Mouse (Mus musculus) kidney, embryonic 14.5 days (tissue): ENCODE measurements around the gene Zfp770. TPM values are rescaled to one million over a fixed set of nuclear protein-coding genes. Genes with fewer than 3 reads are reported as not detected.
"Not testable (repeated sequence)": the region's sequence is repeated elsewhere in the genome, so short reads cannot be mapped to it uniquely, and the experiment has no call there.

Experiments used
- ATAC-seq: fragments of 200-750 bp; cut with Nextera tagmentation; 2 replicates; pipeline ENCODE4 v1.8.0; 2017; ENCODE audit warnings: moderate number of reproducible peaks, mild to moderate bottlenecking, moderate TSS enrichment, moderate library complexity; ENCODE audit not compliant: low FRiP score, low TSS enrichment
- H3K27ac ChIP-seq: fragments of 300-500 bp; sonication (generic); 2 replicates; pipeline ENCODE4 v1.5.1; 2014; ENCODE audit warnings: low read depth, mild to moderate bottlenecking, low read length, moderate library complexity, mixed read lengths
- H3K27me3 ChIP-seq: fragments of 300-500 bp; sonication (generic); 2 replicates; pipeline ENCODE4 v1.6.1; 2014; ENCODE audit warnings: mild to moderate bottlenecking, low read length; ENCODE audit not compliant: control insufficient read depth, insufficient read depth
- H3K36me3 ChIP-seq: fragments of 300-500 bp; sonication (generic); 2 replicates; pipeline ENCODE4 v1.6.1; 2014; ENCODE audit warnings: low read length, mixed read lengths; ENCODE audit not compliant: control insufficient read depth, insufficient read depth
- H3K4me1 ChIP-seq: fragments of 300-500 bp; sonication (generic); 2 replicates; pipeline ENCODE4 v1.6.1; 2014; ENCODE audit warnings: low read length, mixed read lengths; ENCODE audit not compliant: control insufficient read depth, insufficient read depth
- H3K4me2 ChIP-seq: fragments of 300-500 bp; sonication (generic); replicated peaks from 2 replicates; pipeline ENCODE4 v1.6.1; 2014; ENCODE audit warnings: low read depth, mild to moderate bottlenecking, low read length
- H3K4me3 ChIP-seq: fragments of 300-500 bp; sonication (generic); 2 replicates; pipeline ENCODE4 v1.5.1; 2014; ENCODE audit warnings: mild to moderate bottlenecking, low read length
- H3K9ac ChIP-seq: fragments of 300-500 bp; sonication (generic); 2 replicates; pipeline ENCODE4 v1.6.1; 2014; ENCODE audit warnings: low read depth, mild to moderate bottlenecking, low read length, moderate library complexity
- H3K9me3 ChIP-seq: fragments of 300-500 bp; sonication (generic); 2 replicates; pipeline ENCODE4 v1.6.1; 2016; ENCODE audit warnings: low read length; ENCODE audit not compliant: control insufficient read depth
- WGBS: fragments of 180-500 bp; shearing (Covaris S2); extraction: QIAGEN DNeasy Blood & Tissue Kit; methylation state at CpG from one replicate; pipeline ENCODE4 v1.1.7; 2014; 5-methylcytosine and 5-hydroxymethylcytosine counted together
- polyA plus RNA-seq: library from polyadenylated mRNA; unstranded; fragments of >200 nt; fragmentation: Nextera tagmentation; extraction: Ambion mirVana; gene quantifications from 2 replicates; pipeline ENCODE4 v1.2.1, GENCODE M21; 2014

Zfp770 gene
- polyA plus RNA-seq, 1 experiment from 2014 or later = 8.4 TPM

DNA sequence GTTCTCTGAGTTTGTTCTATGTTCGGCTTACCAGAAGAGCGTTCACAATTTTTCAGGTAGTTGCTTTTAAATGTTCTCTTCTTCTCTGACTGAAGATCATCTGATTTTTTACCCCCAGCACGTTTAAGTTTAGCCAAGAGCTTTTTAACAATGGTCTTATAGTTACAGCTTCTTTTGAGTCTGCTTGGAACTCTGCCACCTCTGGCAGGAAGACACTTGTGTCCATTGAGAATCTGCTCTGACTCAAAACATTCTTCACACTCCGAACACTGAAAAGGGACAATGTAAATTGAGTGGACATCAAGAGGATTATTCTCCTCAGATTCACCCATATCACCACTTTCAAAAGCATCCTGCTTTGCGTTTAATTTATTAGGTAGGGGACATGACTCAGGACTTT, 4.8 kb downstream of the Zfp770 start:
- Histone ChIP-seq H3K9me3 (no peaks in the 10 kb centered on the region), H3K4me3 (no peak overlapping the region), H3K4me2 (no peak overlapping the region), H3K27me3 (no peaks in the 10 kb centered on the region), H3K4me1 (peaks cover 8% of the 10 kb centered on the region; the same call in 1 of the 2 replicates), H3K36me3 (peaks cover 23% of the 10 kb centered on the region), H3K9ac (no peak overlapping the region), H3K27ac (no peak overlapping the region)
- no peak for ATAC-seq
- 89% methylated on average over 5 of the region's 5 CpGs for WGBS

DNA sequence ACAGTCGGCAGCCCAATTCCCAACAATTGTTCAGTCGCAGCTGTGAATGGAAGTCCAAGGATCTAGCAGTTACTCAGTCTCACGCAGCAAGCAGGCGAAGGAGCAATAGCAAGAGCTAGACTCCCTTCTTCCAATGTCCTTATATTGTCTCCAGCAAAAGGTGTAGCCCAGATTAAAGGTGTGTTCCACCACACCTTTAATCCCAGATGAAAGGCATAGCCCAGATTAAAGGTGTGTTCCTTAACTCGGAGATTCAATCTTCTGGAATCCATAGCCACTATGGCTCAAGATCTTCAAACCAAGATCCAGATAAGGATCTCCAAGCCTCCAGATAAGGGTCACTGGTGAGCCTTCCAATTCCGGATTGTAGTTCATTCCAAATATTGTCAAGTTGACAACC, 14.3 kb downstream of the Zfp770 start, which contains the start of gene Aqr:
Aqr (minus strand) TSS at position 101 of the 400 bp plus-strand sequence.
- not testable (repeated sequence) for H3K4me1 ChIP-seq, H3K4me2 ChIP-seq, ATAC-seq, H3K36me3 ChIP-seq, H3K9ac ChIP-seq, H3K4me3 ChIP-seq, H3K9me3 ChIP-seq, H3K27me3 ChIP-seq, H3K27ac ChIP-seq
- WGBS = 75% methylated on average over 1 of the region's 6 CpGs

DNA sequence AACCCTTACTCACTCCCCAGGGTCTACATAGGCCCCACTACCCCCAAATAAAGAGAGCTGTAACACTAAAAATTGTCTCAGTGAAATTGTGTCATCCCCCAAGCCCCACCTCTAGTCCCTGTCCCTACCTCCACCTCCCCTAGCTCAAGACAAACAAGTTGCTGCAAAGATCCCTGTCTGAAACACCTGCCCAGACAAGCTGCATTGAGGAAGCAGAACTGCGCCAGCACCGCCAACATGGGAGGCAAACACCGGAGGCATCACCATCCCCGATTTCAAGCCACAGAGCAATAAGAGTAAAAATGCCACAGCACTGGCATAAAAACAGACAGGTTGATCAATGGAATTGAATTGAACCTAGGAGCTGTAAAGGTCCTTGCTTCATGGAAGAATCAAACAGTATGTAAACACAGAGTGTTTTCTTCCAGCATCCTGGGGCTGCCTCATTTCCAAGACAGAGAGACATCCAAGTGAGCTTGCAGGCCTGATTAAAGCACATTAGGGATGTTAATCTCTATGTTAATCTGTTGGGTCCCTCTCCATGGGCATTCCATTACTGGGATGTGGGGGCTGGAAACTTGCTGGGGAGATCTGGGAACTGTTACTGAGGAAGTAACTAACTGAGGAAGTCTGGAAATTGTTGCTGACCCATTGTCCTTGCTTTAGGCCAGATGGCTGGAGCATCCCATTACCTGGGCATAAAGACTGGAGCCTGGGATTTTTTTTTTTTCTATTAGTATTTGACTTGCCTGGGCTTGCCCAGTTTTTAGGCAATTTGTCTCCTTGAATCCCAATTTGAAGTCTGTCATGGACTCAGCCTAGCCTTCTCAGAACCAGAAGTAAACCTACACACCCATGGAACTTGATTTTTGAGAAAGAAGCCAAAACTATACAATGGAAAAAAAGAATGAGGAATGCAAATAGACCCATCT, 23.2 kb downstream of the Zfp770 start:
- 53% methylated on average over 4 of the region's 4 CpGs for WGBS

DNA sequence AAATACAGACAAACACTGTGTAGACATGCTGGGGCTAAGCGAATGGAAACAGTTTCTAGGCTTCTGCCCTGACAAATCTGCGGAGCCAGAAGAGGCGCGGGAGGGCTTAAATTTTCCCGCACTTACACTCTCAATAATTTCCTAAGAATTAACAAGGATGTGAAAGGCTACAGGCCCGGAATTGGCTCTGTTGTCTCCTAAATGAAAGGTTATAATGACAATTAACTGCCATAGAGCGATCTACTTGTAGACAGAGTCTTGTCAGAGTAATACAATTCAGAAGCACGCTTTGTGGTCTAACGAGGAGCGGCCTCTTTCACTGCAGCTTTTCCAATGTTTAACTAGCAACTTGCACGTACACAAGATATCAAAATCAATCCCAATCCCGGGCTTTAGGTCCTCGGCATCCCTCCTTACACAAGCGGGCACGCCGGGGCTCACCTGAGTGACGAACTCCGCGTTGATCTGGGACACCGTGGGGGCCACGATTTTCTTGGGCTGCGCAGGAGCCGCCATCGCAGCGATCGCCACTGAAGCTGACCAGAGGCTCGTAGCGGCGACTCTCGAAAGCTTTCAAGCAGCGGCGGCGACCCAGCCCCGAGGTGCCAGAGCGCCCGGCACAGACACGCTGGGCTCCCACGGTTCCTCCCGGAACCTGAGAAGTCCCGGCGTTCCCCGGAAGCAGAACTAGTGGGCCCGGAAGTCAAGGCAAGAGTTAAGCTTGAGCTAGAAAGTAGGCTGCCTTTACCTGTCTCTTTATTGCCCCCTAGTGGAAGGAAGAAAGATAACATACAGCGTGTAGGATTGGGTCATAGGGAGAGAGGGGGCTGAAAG, 26.4 kb downstream of the Zfp770 start:
- WGBS = under 1% methylated on average over 44 of the region's 44 CpGs
- H3K36me3 ChIP-seq = peaks cover 9% of the 10 kb centered on the region; the same call in 1 of the 2 replicates
- H3K27ac ChIP-seq = no peak overlapping the region
- H3K4me1 ChIP-seq = peaks cover 10% of the 10 kb centered on the region
- ATAC-seq = peak; percentile 97
- peak overlapping the region; percentile 78 for H3K4me3 ChIP-seq
- peak overlapping the region; percentile 68 for H3K4me2 ChIP-seq
- H3K27me3 ChIP-seq = no peaks in the 10 kb centered on the region
- H3K9ac ChIP-seq = peak overlapping the region; percentile 79
- H3K9me3 ChIP-seq = no peaks in the 10 kb centered on the region

More for the DNA sequence above, 23.2 kb downstream of the Zfp770 start:
- H3K27me3 ChIP-seq = no peaks in the 10 kb centered on the region
- H3K9me3 ChIP-seq = no peaks in the 10 kb centered on the region
- no peak for ATAC-seq
- no peak overlapping the region for H3K4me3 ChIP-seq
- no peaks in the 10 kb centered on the region for H3K36me3 ChIP-seq
- no peak overlapping the region for H3K27ac ChIP-seq
- no peak overlapping the region for H3K4me2 ChIP-seq
- peaks cover 10% of the 10 kb centered on the region for H3K4me1 ChIP-seq
- H3K9ac ChIP-seq = no peak overlapping the region

DNA sequence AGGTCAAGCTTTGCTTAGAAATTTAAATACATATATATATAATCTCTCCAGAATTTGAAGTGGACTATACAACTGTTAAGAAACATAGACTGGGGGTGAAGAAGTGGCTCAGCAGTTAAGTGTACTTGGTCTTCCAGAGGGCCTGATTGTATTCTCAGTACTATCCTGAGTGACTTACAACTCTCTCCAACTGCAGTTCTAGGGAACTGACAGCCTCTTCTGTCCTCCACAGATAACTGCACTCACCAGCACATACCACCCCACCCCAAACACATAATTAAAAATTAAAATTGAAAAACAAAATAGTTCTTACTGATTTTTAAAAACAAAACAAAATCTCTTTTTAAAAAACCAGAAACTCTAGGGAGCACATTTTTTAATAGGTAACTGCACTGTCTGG, 28.0 kb downstream of the Zfp770 start:
- Histone ChIP-seq H3K4me1 (peaks cover 10% of the 10 kb centered on the region), H3K27me3 (no peaks in the 10 kb centered on the region), H3K4me3 (no peak overlapping the region), H3K9me3 (no peaks in the 10 kb centered on the region), H3K4me2 (no peak overlapping the region), H3K27ac (no peak overlapping the region), H3K9ac (no peak overlapping the region), H3K36me3 (peaks cover 13% of the 10 kb centered on the region; the same call in 1 of the 2 replicates)
- ATAC-seq = no peak

DNA sequence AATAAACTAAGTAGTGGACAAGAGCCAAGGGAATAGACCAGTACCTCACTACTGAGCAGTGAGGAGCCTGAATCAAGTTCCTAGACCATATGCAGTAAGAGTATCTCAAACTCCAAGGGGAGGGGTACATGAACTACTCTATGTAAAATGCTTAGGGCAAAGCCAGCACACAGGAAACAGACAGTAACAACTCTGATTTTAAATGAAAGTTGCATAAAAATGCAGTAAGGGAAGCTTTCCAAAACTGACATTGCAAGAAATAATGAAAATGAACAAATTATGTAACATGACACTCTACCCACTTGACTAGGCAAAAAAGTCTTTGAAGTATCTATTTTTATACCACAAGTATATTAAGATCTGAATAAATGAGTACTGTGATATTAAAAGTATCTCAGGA, 33.4 kb downstream of the Zfp770 start:
- H3K9me3 ChIP-seq = no peaks in the 10 kb centered on the region
- no peak overlapping the region for H3K4me2 ChIP-seq
- no peak overlapping the region for H3K9ac ChIP-seq
- H3K27ac ChIP-seq = no peak overlapping the region
- no peaks in the 10 kb centered on the region for H3K27me3 ChIP-seq
- peaks cover 43% of the 10 kb centered on the region for H3K36me3 ChIP-seq
- H3K4me1 ChIP-seq = no peaks in the 10 kb centered on the region
- H3K4me3 ChIP-seq = no peak overlapping the region
- no peak for ATAC-seq

DNA sequence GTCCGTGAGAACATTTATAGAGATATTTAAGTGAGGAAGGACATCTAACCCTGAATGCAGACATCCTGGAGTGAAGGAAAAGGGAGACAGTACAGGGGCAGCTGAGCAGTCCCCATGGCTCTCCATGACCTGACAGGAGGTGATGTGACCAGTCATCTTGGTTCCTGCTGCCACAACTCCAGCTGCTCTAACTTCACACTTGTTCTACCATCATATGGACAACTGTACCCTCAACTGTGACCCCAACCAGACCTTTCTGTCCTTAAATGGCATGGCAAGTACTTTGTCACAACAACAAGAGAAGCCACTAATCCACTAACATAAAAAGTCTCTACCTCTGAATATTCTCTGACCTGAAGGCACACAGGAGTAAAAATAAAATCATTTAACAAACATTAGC, 39.3 kb downstream of the Zfp770 start:
- H3K4me1 ChIP-seq = no peaks in the 10 kb centered on the region
- H3K27ac ChIP-seq = no peak overlapping the region
- H3K4me2 ChIP-seq = no peak overlapping the region
- no peak overlapping the region for H3K4me3 ChIP-seq
- no peak for ATAC-seq
- 100% methylated on average over 1 of the region's 1 CpGs for WGBS
- no peaks in the 10 kb centered on the region for H3K9me3 ChIP-seq
- H3K36me3 ChIP-seq = peaks cover 61% of the 10 kb centered on the region
- no peaks in the 10 kb centered on the region for H3K27me3 ChIP-seq
- H3K9ac ChIP-seq = no peak overlapping the region

DNA sequence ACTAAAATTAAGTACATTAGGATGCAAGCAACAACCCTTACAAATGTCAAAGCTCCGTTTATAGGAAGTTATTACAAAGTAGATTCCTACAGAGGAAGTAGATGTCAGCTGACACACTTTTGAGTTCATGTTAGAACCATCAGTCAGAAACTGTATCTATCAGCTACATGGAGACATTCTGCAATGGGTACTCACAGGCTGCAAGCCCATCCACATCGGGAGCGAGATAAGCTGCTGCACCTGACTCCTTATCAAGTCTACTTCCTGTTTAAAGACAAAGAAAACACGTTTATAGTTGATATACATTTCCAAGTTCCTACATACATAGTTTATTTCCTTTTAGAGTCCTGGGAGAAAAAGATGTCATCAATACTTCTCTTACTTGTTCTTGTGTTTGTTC, 43.9 kb downstream of the Zfp770 start:
- Histone ChIP-seq H3K4me2 (no peak overlapping the region), H3K4me3 (no peak overlapping the region), H3K36me3 (peaks cover 71% of the 10 kb centered on the region), H3K4me1 (no peaks in the 10 kb centered on the region), H3K27ac (no peak overlapping the region), H3K9ac (no peak overlapping the region), H3K9me3 (no peaks in the 10 kb centered on the region), H3K27me3 (no peaks in the 10 kb centered on the region)
- WGBS = 90% methylated on average over 4 of the region's 4 CpGs
- no peak for ATAC-seq

DNA sequence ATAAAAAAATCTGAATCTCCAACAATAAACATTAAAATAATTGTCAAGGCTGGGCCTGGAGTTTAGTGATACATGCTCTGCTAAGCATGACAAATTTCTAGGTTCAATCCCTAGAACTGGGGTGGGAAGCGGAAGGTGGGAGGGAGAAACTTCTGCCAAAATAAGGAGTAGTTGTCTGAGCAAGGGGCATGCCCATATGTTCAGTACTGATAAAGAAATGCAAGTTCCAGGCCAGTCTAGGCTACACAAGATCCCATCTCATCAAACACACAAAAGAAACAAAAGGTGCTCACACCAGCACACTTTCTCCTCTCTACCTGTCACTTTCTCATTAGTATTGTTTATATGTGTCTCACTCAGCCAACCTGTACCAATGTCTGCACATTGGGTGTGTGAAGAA, 44.6 kb downstream of the Zfp770 start:
- Histone ChIP-seq H3K36me3 (peaks cover 68% of the 10 kb centered on the region), H3K4me1 (no peaks in the 10 kb centered on the region), H3K4me3 (no peak overlapping the region), H3K9ac (no peak overlapping the region), H3K4me2 (no peak overlapping the region), H3K27me3 (no peaks in the 10 kb centered on the region), H3K9me3 (no peaks in the 10 kb centered on the region), H3K27ac (no peak overlapping the region)
- WGBS = 72% methylated on average over 1 of the region's 1 CpGs
- ATAC-seq = no peak
